Mouse (Mus musculus) kidney, adult 8-10 months (tissue): Measurements from ENCODE around the gene Dynlt1f.
A peak's percentile ranks its signal among the peaks of the same experiment; 100 is the strongest.
"Not testable (repeated sequence)": the region's sequence is repeated elsewhere in the genome, so short reads cannot be mapped to it uniquely, and the experiment has no call there.

Experiments used
- DNase-seq, 2 experiments: peaks; one replicate each; pipeline ENCODE4 v3.0.0; 2022

Gene Dynlt1f

DNA sequence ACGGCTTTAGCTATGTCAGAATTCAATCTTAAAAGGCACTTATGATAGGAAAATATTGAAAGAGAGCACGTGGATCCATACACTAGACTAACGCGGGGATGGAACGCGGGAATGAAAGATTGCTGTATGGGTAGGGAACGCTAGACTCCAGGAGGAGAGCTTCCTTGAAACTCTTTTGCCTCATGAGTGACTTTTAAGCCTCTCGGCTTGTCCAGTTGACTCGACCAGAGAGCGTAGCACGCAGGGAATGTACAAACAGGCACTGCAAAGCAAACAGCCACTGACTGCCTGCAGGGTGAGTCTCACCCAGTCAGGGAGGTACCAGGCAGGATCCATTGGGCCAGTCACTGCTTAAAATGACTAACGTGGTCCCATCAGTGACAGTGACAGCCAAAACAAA is 33.7 kb downstream of the Dynlt1f start:
- DNase-seq, result not testable (repeated sequence)

DNA sequence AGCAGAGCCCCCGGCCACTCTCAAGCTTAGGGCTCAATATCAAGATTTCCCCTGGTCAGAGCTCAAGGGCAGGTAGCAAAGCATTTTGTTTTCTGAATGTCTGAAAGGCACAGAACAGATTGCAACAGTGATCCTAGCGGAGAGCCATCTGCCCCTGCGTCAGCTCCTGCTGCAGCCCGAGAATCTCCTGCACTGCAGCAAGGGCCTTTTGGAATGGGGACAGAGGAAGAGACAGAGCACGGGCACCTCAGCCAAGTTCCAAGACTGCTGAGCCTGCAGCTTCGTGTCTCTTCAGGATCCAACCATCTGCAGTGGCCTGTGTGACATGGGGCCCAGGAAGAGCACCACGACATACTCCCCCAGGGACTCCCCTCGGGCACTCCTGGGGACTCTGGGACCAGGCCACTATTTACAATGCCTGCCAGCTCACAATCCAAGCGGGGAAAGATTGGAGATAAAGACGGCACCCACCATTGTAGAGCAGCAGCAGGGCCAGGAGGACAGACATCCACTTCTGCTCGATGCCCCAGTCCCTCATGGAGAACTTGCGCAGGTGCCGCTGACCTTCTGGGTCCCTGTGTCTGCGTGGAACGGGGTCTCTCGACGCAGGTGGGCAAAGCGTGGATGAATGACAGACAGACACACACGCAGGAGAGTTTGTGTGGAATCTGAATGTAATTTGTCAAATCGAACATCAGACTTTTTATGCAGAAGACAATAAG is 34.8 kb downstream of the Dynlt1f start:
- DNase-seq, result not testable (repeated sequence)

DNA sequence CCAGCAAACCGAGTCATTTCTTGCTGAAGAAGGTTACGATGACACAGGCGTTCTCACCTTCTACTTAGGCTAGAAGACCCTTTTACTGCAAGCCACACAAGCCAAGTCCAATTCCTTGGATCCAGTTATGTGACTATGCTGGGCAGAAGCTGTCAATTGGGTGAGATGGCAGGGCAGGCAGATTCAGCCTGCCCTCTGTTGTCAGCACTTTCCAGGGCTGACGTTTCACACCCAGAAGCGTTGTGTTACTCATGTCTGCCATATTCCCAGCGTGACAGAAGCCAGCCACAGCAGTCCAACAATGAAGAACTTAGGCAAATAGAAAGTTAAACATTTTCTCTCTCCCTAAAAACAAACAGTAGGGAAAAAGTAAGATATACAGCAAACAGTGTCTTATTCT is 35.7 kb downstream of the Dynlt1f start:
- not testable (repeated sequence) for DNase-seq

DNA sequence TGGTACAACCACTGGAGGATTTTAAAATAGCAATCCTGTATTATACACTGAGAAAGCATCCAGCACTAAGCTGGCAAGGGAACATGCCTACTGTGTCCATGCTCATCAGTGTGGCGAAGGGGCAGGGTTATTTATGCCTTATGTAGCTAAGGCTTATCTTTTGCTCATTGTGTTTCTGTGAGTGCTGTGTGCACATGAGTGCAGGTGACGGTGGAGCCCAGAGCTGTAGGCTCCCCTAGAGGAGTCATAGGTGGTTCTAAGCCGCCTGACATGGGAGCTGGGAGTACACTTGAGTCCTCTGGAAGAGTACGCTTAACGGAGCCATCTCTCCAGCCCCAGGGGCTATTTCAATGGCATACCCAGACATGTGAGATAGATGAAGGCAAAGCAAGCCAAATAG is 36.4 kb downstream of the Dynlt1f start:
- DNase-seq, result not testable (repeated sequence)

DNA sequence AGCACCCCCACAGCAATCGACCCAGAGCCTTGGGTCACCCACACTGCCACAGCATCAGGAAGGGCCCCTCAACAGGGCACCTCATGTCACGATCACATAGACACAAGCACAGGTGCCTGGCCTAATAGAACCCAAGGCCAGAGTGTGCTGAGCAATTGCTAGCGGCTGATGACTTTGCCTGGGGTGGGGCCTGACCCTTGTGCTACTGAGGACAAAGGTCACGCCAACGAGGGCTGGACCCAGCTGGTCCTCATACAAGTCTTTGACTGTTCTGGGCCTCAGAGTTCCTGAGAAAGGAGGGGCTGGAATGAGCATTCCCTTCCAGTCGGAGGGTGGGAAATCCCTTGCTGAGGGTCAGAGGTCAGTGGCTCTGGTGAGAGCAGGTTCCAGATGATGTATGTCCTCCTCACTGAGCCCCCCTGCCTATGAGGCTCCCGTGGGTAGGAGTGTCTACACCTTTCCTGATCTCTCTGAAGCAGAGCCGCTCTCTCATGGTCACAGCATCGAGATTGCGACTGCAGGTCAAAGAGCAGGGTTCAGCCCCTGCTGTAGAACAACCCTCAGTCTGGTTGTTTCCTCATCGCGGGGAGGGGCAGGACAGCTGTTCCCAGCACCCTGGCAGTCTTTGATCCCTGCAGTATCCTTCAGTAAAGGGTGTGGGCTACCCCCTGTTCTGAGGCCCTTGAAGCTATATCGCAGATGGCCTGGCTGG is 37.9 kb downstream of the Dynlt1f start:
- not testable (repeated sequence) for DNase-seq

DNA sequence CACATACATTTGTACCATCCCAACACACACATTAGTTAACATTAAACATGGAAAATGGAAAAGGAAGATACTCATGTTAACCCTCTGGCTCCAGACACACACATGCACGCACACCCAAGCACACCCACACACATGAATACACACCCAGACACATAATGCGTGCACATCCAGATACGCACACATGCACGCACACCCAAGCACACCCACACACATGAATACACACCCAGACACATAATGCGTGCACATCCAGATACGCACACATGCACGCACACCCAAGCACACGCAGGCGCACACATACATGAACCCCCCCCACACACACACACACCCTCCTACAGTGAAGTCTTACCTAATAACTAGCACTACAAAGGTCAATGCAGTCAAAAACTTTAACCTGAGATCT is 39.0 kb downstream of the Dynlt1f start:
- DNase-seq, result not testable (repeated sequence)

DNA sequence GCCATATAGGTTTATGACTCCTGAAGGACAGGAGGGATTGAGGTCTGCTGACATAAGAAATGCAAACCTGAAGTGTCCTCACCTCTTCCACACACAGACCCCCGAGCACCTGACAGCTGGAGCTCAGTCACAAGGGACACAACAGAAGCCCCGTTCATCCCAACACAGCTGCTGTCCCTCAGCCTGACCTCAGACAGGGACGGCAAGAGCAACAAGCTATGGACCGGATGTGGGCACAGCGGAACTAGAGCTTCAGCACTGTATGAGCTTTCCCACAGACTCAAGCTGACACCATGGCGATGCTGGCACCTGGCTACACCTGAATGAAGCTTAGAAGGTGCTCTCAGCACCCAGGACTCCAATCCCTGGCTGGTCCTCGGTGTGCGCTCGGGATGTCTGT is 41.4 kb downstream of the Dynlt1f start:
- DNase-seq, result not testable (repeated sequence)

DNA sequence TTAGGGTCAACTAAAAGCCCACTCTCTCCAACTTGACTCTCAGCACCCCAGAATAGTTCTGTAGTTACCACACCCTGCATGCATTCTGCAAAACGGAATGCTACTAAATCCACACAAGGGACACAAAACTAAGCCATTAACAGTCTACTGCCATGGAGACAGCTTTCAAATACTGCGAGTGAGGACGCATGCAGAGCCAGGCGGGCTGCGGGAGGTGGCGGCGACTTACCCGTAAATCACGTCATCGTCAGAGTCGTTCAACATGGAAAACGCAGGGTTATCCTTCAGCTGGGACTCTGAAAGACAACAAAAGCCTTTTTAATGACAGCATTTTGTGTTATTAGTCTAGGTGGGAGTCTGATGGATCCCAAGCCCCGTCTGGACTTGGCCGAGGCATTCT is 42.2 kb downstream of the Dynlt1f start:
- not testable (repeated sequence) for DNase-seq

DNA sequence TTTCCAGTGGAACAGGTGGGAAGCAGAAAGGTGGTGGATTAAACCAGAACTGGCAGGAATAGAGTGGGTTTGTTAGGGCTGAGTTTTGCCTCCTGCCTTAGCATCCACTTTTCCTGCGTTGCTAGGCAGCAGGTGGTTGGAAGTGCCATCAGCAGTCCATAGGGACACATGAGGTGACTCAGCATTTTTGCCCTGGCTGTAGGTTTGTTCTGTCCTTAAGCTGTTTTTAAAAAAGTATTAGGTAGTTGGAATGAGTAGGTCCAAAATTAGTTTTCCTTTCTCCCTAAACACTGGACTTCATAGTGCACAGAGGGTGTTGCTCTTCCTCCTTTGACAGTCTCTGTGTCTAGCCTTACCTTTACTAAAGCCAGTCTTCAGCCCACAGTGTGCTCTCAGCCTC is 50.4 kb downstream of the Dynlt1f start:
- DNase-seq, result peak in 1 of 2 experiments; percentile 13

DNA sequence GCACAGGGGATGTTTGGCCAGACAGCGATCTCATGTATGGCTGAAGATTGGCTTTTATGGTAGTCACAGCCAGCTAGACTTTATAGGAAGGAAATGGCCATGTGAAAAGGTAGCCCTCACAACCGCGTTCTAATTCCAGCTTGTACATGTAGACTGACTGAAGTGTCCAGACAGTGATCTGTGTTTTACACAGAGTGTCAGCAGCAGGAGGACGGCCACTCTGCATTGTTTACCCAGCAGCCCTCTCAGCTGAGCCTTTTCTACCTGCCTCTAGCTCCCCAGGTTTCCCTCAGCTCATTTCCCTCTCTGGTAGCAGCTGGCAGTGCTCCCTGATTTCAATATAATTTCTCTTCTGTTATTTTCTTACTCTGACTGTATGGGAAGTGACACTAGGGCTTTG is 53.5 kb downstream of the Dynlt1f start:
- DNase-seq, result not testable (repeated sequence)

DNA sequence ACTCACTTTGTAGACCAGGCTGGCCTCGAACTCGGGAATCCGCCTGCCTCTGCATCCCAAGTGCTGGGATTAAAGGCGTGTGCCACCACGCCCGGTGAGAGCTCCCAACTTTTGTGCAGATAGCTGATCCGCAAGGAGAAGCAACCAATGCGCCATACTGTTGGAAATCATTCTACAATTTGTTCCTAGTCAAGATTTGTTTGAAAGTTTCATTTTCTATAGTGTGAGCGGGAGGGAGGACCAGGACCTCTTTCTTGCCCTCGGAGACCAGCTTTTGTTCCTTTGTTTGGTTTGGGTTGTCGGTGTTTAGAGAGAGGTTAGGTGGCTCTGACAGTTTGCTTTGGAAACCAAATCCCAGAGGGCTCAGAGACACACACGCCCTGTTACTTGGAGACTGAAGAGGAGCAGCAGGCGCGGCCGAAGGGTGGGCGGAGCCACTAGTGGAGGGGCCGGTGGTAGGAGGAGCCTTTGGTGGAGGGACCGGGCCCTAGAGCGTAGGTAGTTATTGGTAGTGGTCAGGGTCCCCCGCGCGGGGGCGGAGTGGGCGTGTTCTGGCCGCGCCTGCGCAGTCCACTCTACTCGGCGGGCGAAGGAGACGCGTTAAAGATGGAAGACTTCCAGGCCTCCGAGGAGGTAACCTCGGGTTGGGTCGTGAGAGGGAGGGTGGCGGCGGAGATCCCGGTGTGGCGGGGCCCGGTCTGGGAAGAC is 54.3 kb downstream of the Dynlt1f start, which contains the start of gene Dynlt1c:
TSS of gene Dynlt1c (plus strand) at position 468 of the 708 bp plus-strand sequence.
- peak; percentile 85 to 87 for DNase-seq

DNA sequence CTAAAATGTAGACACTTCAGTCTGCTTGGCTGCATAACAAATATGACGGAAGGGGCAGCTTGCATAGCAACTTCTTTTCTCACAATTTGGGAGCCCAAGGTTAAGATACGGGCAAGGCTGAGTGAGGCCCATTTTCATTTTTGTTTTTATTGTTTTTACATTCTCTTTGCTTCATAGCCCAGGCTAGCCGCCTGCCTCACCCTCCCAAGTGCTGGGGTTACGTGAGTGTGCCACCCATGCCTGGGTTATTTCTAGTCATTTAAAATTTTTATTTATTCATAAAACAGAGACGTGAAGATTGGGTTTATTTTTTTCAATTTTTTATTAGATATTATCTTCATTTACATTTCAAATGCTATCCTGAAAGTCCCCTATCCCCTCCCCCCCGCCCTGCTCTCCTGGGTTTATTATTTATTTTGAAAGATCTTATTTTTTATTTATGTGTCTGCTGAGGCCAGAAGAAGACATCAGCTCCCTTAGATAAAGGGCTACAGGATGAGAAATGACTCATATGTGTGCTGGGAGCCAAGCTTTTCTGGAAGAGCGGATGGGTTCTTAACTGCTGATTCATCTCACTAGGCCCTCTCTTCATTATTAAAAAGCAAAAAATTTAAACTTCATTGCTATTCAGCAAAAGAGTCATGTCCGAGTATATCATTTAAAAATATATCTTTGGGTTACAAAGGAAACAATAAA is 55.3 kb downstream of the Dynlt1f start:
- not testable (repeated sequence) for DNase-seq

DNA sequence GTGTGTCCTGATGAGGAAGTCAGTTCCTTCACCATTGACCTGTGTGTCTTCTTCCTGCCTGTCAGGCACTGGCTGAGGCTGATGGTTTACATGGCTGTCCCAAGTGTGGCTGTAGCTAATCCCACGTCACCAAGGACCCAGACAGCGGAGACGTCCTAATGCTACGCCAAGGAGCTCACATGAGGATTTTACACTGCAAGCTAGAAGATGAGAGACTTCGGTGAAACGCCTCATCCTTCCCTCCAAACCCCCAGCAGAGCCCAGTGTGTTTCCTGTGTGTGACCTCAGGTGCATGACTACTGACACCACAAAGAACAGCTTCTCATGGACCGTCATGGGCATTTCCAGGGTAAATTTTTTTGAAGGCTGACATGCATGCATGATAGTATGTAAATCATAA is 57.3 kb downstream of the Dynlt1f start:
- not testable (repeated sequence) for DNase-seq
